Mouse (Mus musculus): ENCODE measurements around the gene Lrrc71. TPM values are rescaled to one million over a fixed set of nuclear protein-coding genes. Genes with fewer than 3 reads are reported as not detected.

Lrrc71 gene
- polyA plus RNA-seq, 1 experiment from 2014 or later: 0.31 TPM

DNA sequence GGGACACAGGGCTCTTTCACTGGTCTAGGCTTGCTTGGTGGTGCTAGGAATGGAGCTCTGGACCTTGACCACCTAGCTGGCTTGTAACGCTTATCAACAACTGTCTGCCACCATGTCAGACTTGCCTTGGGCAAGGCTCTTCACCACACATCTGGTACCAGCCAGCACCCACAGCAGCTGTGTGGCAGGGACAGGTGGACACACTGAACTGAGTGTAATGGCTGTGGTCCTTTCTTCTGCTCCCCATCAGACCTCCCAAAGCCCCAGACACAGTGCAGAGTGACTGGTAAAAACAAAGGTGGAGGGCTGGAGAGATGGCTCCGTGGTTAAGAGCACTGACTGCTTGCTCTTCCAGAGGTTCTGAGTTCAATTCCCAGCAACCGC is 17.9 kb upstream of the Lrrc71 start:
- Histone ChIP-seq H3K36me3 (ENCODE audit: control insufficient read depth, insufficient read depth, low read length) (no peaks in the 10 kb centered on the region), H3K9ac (ENCODE audit: low read length) (no peak overlapping the region), H3K4me1 (ENCODE audit: control insufficient read depth, insufficient read depth, low read length) (peaks cover 5% of the 10 kb centered on the region), H3K9me3 (ENCODE audit: control insufficient read depth, low read length) (no peaks in the 10 kb centered on the region), H3K27me3 (ENCODE audit: control insufficient read depth, insufficient read depth, low read length) (no peaks in the 10 kb centered on the region; the same call in none of the 2 replicates), H3K4me3 (ENCODE audit: low read depth, low read length) (no peak overlapping the region), H3K27ac (ENCODE audit: low read depth, low read length) (no peak overlapping the region), H3K4me2 (ENCODE audit: low read depth) (no peak overlapping the region)
- ATAC-seq (ENCODE audit: insufficient read depth, low FRiP score, low TSS enrichment): no peak
- no peak for DNase-seq (ENCODE audit: low spot score)
- 87% methylated on average over 3 of the region's 3 CpGs for WGBS

DNA sequence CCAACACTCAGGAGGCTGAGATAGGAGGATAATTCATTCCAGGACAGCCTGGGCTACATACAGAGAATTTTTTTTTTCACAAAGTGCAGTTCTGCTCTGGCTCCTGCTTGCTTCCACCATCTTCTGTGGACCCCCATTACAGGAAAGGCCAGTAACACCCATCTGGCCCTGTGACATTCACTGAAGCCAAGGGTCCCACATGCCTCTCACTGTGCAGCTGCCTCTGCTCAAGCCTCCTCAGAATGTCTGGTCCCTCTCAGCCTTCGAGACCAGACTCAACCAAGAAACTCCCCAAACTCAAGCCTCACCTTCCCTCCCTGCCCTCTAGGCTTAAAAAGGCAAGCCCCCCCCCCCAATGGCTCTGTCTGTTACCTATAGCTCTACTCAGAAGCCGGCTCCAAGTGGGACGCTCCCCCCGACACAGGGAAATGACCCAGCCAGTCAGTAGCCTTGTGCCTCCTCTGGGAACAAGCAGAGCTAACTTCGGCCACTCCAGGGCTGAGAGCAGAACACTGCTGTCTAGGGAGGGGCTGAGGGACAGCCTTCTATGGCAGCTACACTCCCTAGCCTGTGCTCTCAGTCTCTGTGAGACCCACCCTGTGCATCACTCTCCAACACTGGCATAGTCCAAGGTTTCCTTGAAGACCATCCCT is 17.3 kb upstream of the Lrrc71 start:
- Histone ChIP-seq H3K36me3 (ENCODE audit: control insufficient read depth, insufficient read depth, low read length) (no peaks in the 10 kb centered on the region), H3K4me2 (ENCODE audit: low read depth) (no peak overlapping the region), H3K27me3 (ENCODE audit: control insufficient read depth, insufficient read depth, low read length) (no peaks in the 10 kb centered on the region; the same call in none of the 2 replicates), H3K9ac (ENCODE audit: low read length) (no peak overlapping the region), H3K27ac (ENCODE audit: low read depth, low read length) (no peak overlapping the region), H3K4me1 (ENCODE audit: control insufficient read depth, insufficient read depth, low read length) (peaks cover 5% of the 10 kb centered on the region), H3K9me3 (ENCODE audit: control insufficient read depth, low read length) (no peaks in the 10 kb centered on the region), H3K4me3 (ENCODE audit: low read depth, low read length) (no peak overlapping the region)
- ATAC-seq (ENCODE audit: insufficient read depth, low FRiP score, low TSS enrichment) (no peak), DNase-seq (ENCODE audit: low spot score) (no peak)
- WGBS: 78% methylated on average over 5 of the region's 5 CpGs

DNA sequence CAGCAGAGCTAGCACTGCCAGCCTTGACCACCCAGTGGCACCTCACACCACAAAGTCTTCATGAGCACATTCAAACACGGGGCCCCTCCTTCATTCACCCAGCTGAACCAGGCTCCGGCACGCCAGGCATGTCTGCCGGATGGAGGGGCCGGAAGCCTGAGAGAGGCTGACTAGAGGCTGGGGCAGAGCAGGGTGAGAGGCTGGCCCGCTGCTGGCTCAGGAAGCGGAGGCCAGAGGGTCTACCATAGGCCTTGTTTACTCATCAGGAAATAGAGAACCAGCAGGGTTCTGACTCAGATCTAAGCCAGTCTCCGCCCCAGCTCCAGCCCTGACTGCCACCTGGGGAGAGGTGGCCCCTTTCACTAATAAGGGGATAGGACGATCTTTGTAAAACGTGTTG is 16.7 kb upstream of the Lrrc71 start:
- Histone ChIP-seq H3K9me3 (ENCODE audit: control insufficient read depth, low read length) (no peaks in the 10 kb centered on the region), H3K9ac (ENCODE audit: low read length) (no peak overlapping the region), H3K4me1 (ENCODE audit: control insufficient read depth, insufficient read depth, low read length) (peaks cover 5% of the 10 kb centered on the region), H3K4me3 (ENCODE audit: low read depth, low read length) (peak overlapping the region; percentile 8; the same call in 1 of the 2 replicates), H3K27me3 (ENCODE audit: control insufficient read depth, insufficient read depth, low read length) (no peaks in the 10 kb centered on the region; the same call in none of the 2 replicates), H3K36me3 (ENCODE audit: control insufficient read depth, insufficient read depth, low read length) (no peaks in the 10 kb centered on the region), H3K4me2 (ENCODE audit: low read depth) (no peak overlapping the region; the same call in 1 of the 2 replicates), H3K27ac (ENCODE audit: low read depth, low read length) (peak overlapping the region; percentile 15; the same call in 1 of the 2 replicates)
- WGBS: 11% methylated on average over 10 of the region's 10 CpGs
- no peak for ATAC-seq (ENCODE audit: insufficient read depth, low FRiP score, low TSS enrichment)
- peak; percentile 51 for DNase-seq (ENCODE audit: low spot score)

DNA sequence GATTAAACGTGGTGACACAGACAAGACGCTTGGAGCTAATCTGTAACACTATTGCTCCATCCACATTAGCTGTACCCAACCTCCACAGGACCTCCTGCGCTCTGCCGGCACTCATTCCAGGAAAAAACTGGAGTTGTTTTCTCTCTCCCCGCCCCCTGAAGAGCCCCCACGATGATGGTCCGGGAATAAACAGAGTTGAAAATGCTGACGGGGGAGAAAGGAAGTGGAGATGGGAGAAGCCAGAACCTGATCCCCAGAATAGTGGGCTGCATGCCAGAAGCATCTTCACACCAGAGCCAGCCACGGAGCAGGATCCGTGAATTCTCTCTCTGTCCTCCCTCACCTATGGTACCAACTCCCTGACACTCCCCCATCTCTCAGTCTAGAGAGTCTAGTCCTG is 16.1 kb upstream of the Lrrc71 start:
- Histone ChIP-seq H3K36me3 (ENCODE audit: control insufficient read depth, insufficient read depth, low read length) (no peaks in the 10 kb centered on the region), H3K27me3 (ENCODE audit: control insufficient read depth, insufficient read depth, low read length) (no peaks in the 10 kb centered on the region; the same call in none of the 2 replicates), H3K4me3 (ENCODE audit: low read depth, low read length) (no peak overlapping the region), H3K4me1 (ENCODE audit: control insufficient read depth, insufficient read depth, low read length) (peaks cover 5% of the 10 kb centered on the region), H3K27ac (ENCODE audit: low read depth, low read length) (0 out of 2 replicates have a peak overlapping the region, but pooled peaks have one; percentile 15), H3K4me2 (ENCODE audit: low read depth) (no peak overlapping the region), H3K9ac (ENCODE audit: low read length) (no peak overlapping the region), H3K9me3 (ENCODE audit: control insufficient read depth, low read length) (no peaks in the 10 kb centered on the region)
- no peak for ATAC-seq (ENCODE audit: insufficient read depth, low FRiP score, low TSS enrichment)
- WGBS: 37% methylated on average over 10 of the region's 10 CpGs
- no peak for DNase-seq (ENCODE audit: low spot score)

DNA sequence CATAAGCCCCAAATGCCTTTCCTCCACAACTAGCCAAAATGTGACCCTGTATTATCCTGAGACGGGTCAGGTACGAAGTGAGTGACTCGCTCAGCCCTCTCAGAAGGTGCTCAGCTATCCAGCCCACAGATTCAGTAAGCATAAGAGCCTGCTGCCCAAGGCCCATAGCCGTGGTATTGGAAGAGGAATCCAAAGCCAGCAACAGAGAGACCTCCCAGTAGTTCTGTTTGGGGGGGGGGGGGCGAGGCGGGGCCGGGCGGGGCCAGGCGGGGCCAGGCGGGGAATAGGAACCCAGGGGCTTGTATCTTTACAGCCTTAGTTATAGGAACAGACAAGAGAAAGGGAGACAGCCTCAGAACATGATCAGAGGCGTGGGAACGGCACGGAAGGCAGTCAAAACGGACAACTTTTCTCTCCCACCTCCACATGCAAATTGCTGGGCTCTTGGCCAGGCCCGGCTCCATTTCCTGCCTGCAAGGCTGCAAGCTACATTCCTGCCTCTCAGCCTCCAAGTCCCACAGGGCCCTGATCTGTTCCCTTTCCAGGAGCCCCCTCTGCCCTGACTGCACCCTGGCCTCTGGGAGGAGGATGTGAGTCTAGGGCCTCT is 15.4 kb upstream of the Lrrc71 start:
- peak; percentile 52 for DNase-seq (ENCODE audit: low spot score)

DNA sequence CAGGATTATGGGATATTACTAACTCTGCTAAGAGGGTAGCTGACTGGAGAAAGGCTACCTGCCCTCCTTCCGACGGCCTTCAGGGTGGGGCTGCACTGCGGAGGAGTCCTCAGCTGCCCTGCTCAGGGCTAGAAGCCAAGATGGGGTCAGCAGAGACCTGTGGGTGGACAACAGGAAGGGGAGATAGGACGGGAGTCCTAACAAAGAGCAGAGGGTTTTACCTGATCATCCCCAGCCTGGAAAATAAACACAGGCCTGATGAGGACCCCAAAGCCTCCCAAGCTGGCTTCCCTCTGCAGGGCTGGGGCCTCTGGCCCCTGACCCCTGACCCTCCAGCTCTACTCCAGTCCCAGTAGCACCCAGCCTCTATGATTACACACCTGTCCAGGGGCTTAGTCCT is 14.8 kb upstream of the Lrrc71 start:
- Histone ChIP-seq H3K9me3 (ENCODE audit: control insufficient read depth, low read length) (no peaks in the 10 kb centered on the region), H3K36me3 (ENCODE audit: control insufficient read depth, insufficient read depth, low read length) (no peaks in the 10 kb centered on the region), H3K27me3 (ENCODE audit: control insufficient read depth, insufficient read depth, low read length) (no peaks in the 10 kb centered on the region; the same call in none of the 2 replicates), H3K27ac (ENCODE audit: low read depth, low read length) (0 out of 2 replicates have a peak overlapping the region, but pooled peaks have one; percentile 20), H3K4me1 (ENCODE audit: control insufficient read depth, insufficient read depth, low read length) (peaks cover 5% of the 10 kb centered on the region), H3K9ac (ENCODE audit: low read length) (no peak overlapping the region), H3K4me2 (ENCODE audit: low read depth) (no peak overlapping the region), H3K4me3 (ENCODE audit: low read depth, low read length) (no peak overlapping the region)
- DNase-seq (ENCODE audit: low spot score) (no peak), ATAC-seq (ENCODE audit: insufficient read depth, low FRiP score, low TSS enrichment) (no peak)
- 66% methylated on average over 4 of the region's 4 CpGs for WGBS

More for the DNA sequence above, 15.4 kb upstream of the Lrrc71 start:
- Histone ChIP-seq H3K4me2 (ENCODE audit: low read depth) (no peak overlapping the region; the same call in 1 of the 2 replicates), H3K9me3 (ENCODE audit: control insufficient read depth, low read length) (no peaks in the 10 kb centered on the region), H3K27ac (ENCODE audit: low read depth, low read length) (0 out of 2 replicates have a peak overlapping the region, but pooled peaks have one; percentile 20), H3K4me3 (ENCODE audit: low read depth, low read length) (no peak overlapping the region), H3K4me1 (ENCODE audit: control insufficient read depth, insufficient read depth, low read length) (peaks cover 5% of the 10 kb centered on the region), H3K9ac (ENCODE audit: low read length) (peak overlapping the region; percentile 7), H3K36me3 (ENCODE audit: control insufficient read depth, insufficient read depth, low read length) (no peaks in the 10 kb centered on the region), H3K27me3 (ENCODE audit: control insufficient read depth, insufficient read depth, low read length) (no peaks in the 10 kb centered on the region; the same call in none of the 2 replicates)
- WGBS: 21% methylated on average over 15 of the region's 15 CpGs
- ATAC-seq (ENCODE audit: insufficient read depth, low FRiP score, low TSS enrichment): no peak

DNA sequence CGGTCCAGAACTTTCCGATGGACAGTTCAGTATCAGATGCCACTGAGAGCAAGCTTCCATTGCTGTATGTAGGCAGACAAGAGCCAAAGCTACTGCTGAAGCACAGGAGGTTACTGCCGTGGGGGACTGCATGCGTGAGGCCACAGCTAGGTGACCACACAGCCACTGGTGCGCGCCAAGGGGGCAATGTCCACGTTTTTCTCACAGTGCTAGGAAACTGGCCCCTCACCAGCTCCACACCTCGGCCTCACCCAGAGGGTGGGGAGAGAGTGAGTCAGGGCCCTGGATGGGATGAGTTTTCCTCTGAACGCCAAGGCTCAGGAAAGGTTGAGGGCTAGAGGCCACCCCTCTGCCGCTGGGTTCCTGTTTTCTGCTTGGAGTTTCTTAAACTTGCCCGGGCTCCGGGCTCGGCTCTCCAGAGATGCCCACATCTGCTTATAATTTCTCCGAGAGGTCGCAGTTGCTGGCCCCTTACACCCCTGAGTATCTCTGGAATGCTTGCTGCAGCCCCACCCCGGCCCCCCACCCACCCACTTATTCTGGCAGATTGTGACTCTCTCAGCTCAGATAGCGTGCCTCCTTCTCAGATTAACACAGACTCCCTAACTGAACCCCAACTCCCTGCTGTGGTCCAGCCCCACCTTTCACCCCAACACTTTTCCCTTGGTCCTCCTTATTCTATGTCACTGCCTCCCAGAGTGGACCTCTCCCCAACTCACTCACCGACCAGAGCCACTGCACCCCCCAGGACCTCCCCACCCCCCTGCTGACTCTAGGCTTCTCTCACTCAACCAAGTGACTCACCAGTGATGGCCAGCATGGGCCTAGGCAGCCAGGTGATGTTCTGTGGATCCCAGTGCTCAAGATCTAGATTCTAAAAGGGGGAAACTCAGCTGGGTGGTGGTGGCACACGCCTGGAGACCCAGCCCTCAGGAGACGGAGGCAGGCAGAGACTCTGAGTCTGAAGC is 13.3 kb upstream of the Lrrc71 start:
- no peaks in the 10 kb centered on the region for H3K9me3 ChIP-seq (ENCODE audit: control insufficient read depth, low read length)
- ATAC-seq (ENCODE audit: insufficient read depth, low FRiP score, low TSS enrichment) (no peak), DNase-seq (ENCODE audit: low spot score) (no peak)
- 70% methylated on average over 20 of the region's 20 CpGs for WGBS
- no peak overlapping the region for H3K27ac ChIP-seq (ENCODE audit: low read depth, low read length)
- H3K36me3 ChIP-seq (ENCODE audit: control insufficient read depth, insufficient read depth, low read length): no peaks in the 10 kb centered on the region
- H3K4me1 ChIP-seq (ENCODE audit: control insufficient read depth, insufficient read depth, low read length): peaks cover 5% of the 10 kb centered on the region
- no peaks in the 10 kb centered on the region for H3K27me3 ChIP-seq (ENCODE audit: control insufficient read depth, insufficient read depth, low read length)
- H3K4me2 ChIP-seq (ENCODE audit: low read depth): no peak overlapping the region
- no peak overlapping the region for H3K4me3 ChIP-seq (ENCODE audit: low read depth, low read length)
- H3K9ac ChIP-seq (ENCODE audit: low read length): no peak overlapping the region

DNA sequence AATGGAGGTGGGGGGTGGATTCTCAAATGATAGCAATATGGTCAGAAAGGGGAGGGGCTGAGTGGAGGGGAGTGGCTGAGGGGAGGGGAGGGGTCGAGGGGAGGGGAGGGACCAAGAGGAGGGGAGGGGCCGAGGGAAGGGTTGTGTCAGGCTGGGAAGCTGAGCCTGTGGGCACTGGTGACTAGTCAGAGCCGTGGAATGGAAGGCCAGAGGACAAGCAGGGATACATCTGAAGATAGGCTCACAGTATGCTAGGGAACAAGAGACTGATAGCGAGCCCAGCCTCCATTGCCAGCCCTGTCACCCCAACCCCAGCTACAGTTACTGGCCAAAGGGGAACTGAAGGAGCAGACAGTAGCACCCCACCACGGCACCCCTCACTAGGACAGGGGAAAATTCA is 10.2 kb upstream of the Lrrc71 start:
- no peak overlapping the region for H3K4me2 ChIP-seq (ENCODE audit: low read depth)
- no peak overlapping the region for H3K9ac ChIP-seq (ENCODE audit: low read length)
- 0 out of 2 replicates have a peak, but pooled peaks cover 2% of the 10 kb centered on the region for H3K27me3 ChIP-seq (ENCODE audit: control insufficient read depth, insufficient read depth, low read length)
- no peak for ATAC-seq (ENCODE audit: insufficient read depth, low FRiP score, low TSS enrichment)
- H3K4me1 ChIP-seq (ENCODE audit: control insufficient read depth, insufficient read depth, low read length): peaks cover 8% of the 10 kb centered on the region
- DNase-seq (ENCODE audit: low spot score): no peak
- H3K9me3 ChIP-seq (ENCODE audit: control insufficient read depth, low read length): no peaks in the 10 kb centered on the region
- 41% methylated on average over 5 of the region's 5 CpGs for WGBS
- no peak overlapping the region for H3K4me3 ChIP-seq (ENCODE audit: low read depth, low read length)
- H3K36me3 ChIP-seq (ENCODE audit: control insufficient read depth, insufficient read depth, low read length): no peaks in the 10 kb centered on the region
- H3K27ac ChIP-seq (ENCODE audit: low read depth, low read length): no peak overlapping the region

All from neural tube, embryonic 11.5 days (tissue).